Mouse (Mus musculus) heart, embryonic 12.5 days (tissue): ENCODE data around the gene Pla2g2c. TPM values are rescaled to one million over a fixed set of nuclear protein-coding genes. Genes with fewer than 3 reads are reported as not detected.

Experiments
- ATAC-seq: fragments of 200-750 bp; cut with Nextera tagmentation; 2 replicates; pipeline ENCODE4 v1.8.0; 2017; ENCODE audit warnings: moderate TSS enrichment, moderate library complexity; ENCODE audit not compliant: insufficient number of reproducible peaks, low FRiP score
- H3K27ac ChIP-seq: fragments of 300-500 bp; sonication (generic); 2 replicates; pipeline ENCODE4 v1.5.1; 2016; ENCODE audit warnings: mild to moderate bottlenecking, moderate library complexity; ENCODE audit not compliant: poor library complexity, severe bottlenecking
- H3K27me3 ChIP-seq: fragments of 300-500 bp; sonication (generic); replicated peaks from 2 replicates; pipeline ENCODE4 v1.6.1; 2016; ENCODE audit warnings: mild to moderate bottlenecking, moderate library complexity
- H3K36me3 ChIP-seq: fragments of 300-500 bp; sonication (generic); 2 replicates; pipeline ENCODE4 v1.6.1; 2016; ENCODE audit warnings: mild to moderate bottlenecking, moderate library complexity
- H3K4me1 ChIP-seq: fragments of 300-500 bp; sonication (generic); replicated peaks from 2 replicates; pipeline ENCODE4 v1.6.1; 2016; ENCODE audit warnings: mild to moderate bottlenecking
- H3K4me2 ChIP-seq: fragments of 300-500 bp; sonication (generic); 2 replicates; pipeline ENCODE4 v1.6.1; 2016; ENCODE audit warnings: mild to moderate bottlenecking, moderate library complexity
- H3K4me3 ChIP-seq: fragments of 300-500 bp; sonication (generic); 2 replicates; pipeline ENCODE4 v1.5.1; 2016; ENCODE audit warnings: mild to moderate bottlenecking
- H3K9ac ChIP-seq: fragments of 300-500 bp; sonication (generic); 2 replicates; pipeline ENCODE4 v1.6.1; 2016; ENCODE audit warnings: mild to moderate bottlenecking, moderate library complexity
- H3K9me3 ChIP-seq: fragments of 300-500 bp; sonication (generic); replicated peaks from 2 replicates; pipeline ENCODE4 v1.6.1; 2016; ENCODE audit warnings: mild to moderate bottlenecking, moderate library complexity
- WGBS: fragments of 180-500 bp; shearing (Covaris S2); methylation state at CpG from one replicate; pipeline ENCODE4 v1.1.7; 2016; 5-methylcytosine and 5-hydroxymethylcytosine counted together
- polyA plus RNA-seq: library from polyadenylated mRNA; unstranded; fragments of >200 nt; fragmentation: Nextera tagmentation; extraction: Ambion mirVana; gene quantifications from 2 replicates; pipeline ENCODE4 v1.2.1, GENCODE M21; 2016

The Pla2g2c gene
- polyA plus RNA-seq, 1 experiment from 2014 or later = 0.41 TPM

DNA sequence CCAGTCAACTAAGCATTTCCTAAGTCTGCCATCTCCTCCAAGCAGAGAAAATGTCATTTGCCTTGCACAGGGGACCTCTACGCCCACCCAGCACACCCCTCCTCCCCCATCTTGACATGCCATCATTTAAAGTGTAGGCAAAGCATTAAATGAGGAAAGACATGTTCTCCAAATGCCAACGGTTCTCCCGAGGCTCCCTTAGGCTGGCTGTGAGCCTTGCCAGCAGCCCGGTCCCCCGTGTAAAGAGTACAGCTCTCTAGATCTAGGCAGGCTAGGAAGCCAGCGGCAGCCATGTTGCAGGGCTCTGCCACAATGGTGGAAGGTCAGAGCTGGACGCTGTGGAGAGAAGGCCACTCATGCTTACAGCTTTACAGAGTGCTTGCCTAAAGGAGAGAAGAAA, 14.6 kb upstream of the Pla2g2c start:
- no peak for ATAC-seq

DNA sequence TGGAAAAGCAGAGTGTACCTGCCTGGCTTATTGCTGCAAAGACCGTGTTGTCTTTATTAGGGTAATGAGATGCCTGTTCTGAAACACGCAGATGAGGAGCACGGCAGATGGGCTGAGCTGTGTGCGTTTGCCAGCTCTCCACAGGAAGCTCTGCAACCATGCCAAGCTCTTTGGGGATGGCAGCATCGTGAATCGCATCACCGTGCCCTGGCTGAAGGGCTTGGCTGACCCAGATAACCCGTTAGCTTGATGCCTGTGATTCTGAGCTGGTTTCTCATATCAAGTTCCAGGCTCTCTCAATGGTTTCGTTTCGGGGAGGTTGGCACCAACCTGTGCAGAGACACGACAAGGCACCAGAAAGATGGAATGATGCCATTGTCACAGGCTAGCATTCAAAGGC, 14.0 kb upstream of the Pla2g2c start:
- no peak overlapping the region for H3K9ac ChIP-seq
- H3K27ac ChIP-seq = no peak overlapping the region
- H3K36me3 ChIP-seq = no peaks in the 10 kb centered on the region
- H3K4me2 ChIP-seq = no peak overlapping the region
- WGBS = 80% methylated on average over 11 of the region's 11 CpGs
- peaks cover 23% of the 10 kb centered on the region; the same call in 1 of the 2 replicates for H3K27me3 ChIP-seq
- no peaks in the 10 kb centered on the region for H3K4me1 ChIP-seq
- H3K9me3 ChIP-seq = no peaks in the 10 kb centered on the region; the same call in 1 of the 2 replicates
- H3K4me3 ChIP-seq = no peak overlapping the region
- ATAC-seq = no peak

More for the DNA sequence above, 14.6 kb upstream of the Pla2g2c start:
- Histone ChIP-seq H3K27me3 (peaks cover 27% of the 10 kb centered on the region; the same call in 1 of the 2 replicates), H3K4me3 (no peak overlapping the region), H3K4me1 (no peaks in the 10 kb centered on the region), H3K36me3 (no peaks in the 10 kb centered on the region), H3K9me3 (no peaks in the 10 kb centered on the region; the same call in 1 of the 2 replicates), H3K27ac (no peak overlapping the region), H3K9ac (no peak overlapping the region), H3K4me2 (no peak overlapping the region)
- 60% methylated on average over 7 of the region's 7 CpGs for WGBS

DNA sequence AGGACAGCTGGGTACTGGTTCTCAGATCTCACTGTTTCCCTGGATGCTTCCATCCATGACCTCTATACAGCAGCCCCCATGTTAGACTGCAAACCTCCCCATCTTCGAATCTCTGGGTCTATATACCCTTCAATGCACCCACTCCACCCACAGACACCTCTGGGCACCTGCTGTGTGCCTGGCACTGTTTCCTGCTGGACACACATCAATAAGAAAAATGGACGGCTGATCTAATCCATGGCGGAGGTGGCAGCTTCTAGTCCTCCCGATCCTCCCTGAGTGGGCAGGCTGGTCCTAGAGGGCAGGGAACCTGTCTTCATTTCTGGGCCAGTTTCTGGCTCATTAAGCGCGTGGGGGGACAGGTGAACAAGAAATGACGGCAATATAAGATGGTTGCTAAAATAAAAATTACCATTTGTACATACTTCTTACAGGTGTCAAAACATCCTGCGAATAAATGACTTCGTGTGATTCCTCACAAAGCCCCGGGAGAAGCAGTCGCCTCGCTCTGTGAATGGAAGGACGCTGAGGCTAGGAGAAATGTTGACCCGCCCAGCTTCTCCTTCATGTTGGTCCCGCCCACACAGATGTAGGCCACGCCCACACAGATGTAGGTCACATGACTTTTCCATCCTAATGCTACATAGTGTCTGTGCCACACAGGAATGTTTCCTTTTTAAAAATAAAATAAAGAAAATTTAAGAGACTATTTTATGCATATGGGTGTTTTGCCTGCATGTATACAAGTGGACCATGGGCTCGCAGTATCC, 13.4 kb upstream of the Pla2g2c start:
- no peaks in the 10 kb centered on the region; the same call in 1 of the 2 replicates for H3K9me3 ChIP-seq
- H3K27me3 ChIP-seq = peaks cover 20% of the 10 kb centered on the region; the same call in 1 of the 2 replicates
- no peak for ATAC-seq
- no peak overlapping the region for H3K27ac ChIP-seq
- no peak overlapping the region for H3K4me3 ChIP-seq
- H3K9ac ChIP-seq = no peak overlapping the region
- 66% methylated on average over 17 of the region's 17 CpGs for WGBS
- H3K36me3 ChIP-seq = no peaks in the 10 kb centered on the region
- H3K4me2 ChIP-seq = no peak overlapping the region
- no peaks in the 10 kb centered on the region for H3K4me1 ChIP-seq

DNA sequence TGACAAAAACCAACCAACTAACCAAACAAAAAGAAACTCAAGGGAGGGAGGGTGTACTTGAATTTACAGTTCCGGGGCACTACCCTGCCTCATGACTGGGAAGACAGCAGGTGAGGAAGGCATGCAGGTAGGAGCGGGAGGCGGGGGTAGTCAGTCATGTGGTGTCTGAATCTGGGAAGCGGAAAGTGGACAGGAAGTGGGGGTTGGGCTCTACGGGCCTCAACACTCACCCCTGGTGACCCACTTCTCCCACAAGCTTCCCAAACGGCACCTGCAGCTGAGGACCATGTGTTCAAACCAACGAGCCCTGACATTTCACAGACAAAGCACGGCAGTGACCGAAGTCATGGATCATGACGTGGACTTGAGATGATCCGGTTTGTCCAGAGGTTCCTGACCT, 12.5 kb upstream of the Pla2g2c start:
- Histone ChIP-seq H3K4me2 (no peak overlapping the region), H3K27ac (no peak overlapping the region), H3K9ac (no peak overlapping the region), H3K4me3 (no peak overlapping the region), H3K9me3 (no peaks in the 10 kb centered on the region), H3K4me1 (no peaks in the 10 kb centered on the region), H3K27me3 (peaks cover 20% of the 10 kb centered on the region; the same call in 1 of the 2 replicates), H3K36me3 (no peaks in the 10 kb centered on the region)
- no peak for ATAC-seq
- WGBS = 76% methylated on average over 11 of the region's 11 CpGs

DNA sequence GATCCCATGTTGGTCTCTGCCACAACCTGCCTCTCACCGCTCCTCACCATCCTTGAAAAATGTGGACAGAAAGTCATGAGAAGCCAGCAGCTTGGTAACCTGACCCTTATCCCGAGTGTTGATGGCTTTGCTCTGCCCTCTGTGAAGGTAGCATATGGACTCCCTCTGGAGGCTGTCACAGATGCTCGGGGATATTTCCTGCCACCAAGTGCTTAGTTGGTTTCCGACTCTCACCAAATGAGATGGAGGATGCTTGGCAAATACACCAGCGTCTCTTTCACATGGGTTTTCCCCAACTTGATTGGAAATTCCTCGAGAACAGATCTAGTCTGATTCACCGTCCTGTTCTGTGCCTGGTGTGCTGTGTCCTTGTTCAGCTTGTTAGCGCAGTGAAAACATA, 12.0 kb upstream of the Pla2g2c start:
- H3K4me3 ChIP-seq = no peak overlapping the region
- H3K27me3 ChIP-seq = peaks cover 20% of the 10 kb centered on the region; the same call in 1 of the 2 replicates
- ATAC-seq = no peak
- no peaks in the 10 kb centered on the region for H3K9me3 ChIP-seq
- no peak overlapping the region for H3K9ac ChIP-seq
- no peaks in the 10 kb centered on the region for H3K36me3 ChIP-seq
- WGBS = 70% methylated on average over 8 of the region's 8 CpGs
- H3K27ac ChIP-seq = no peak overlapping the region
- no peaks in the 10 kb centered on the region for H3K4me1 ChIP-seq
- H3K4me2 ChIP-seq = no peak overlapping the region

DNA sequence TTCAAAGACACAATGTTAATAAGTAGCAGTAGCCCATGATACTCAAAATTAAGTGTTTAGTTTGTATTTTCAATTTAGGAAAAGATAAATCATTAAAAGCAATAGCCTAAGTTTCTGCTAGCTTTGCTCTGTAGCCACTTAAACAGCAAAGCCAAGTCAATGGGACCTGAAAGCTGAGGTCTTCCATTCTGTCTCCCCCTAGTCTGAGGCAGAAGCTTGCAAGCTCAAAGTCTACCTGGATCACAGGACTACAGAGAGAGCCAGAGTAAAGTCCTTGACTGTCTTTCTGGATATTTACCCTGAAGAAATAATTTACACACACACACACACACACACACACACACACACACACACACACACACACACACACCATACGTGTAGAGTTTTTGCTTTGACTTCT, 10.4 kb upstream of the Pla2g2c start:
- no peaks in the 10 kb centered on the region for H3K36me3 ChIP-seq
- peaks cover 12% of the 10 kb centered on the region; the same call in 1 of the 2 replicates for H3K27me3 ChIP-seq
- H3K9me3 ChIP-seq = no peaks in the 10 kb centered on the region
- no peak for ATAC-seq
- H3K27ac ChIP-seq = no peak overlapping the region
- no peak overlapping the region for H3K9ac ChIP-seq
- no peak overlapping the region for H3K4me3 ChIP-seq
- H3K4me2 ChIP-seq = no peak overlapping the region
- no peaks in the 10 kb centered on the region for H3K4me1 ChIP-seq
- WGBS = 74% methylated on average over 1 of the region's 1 CpGs

DNA sequence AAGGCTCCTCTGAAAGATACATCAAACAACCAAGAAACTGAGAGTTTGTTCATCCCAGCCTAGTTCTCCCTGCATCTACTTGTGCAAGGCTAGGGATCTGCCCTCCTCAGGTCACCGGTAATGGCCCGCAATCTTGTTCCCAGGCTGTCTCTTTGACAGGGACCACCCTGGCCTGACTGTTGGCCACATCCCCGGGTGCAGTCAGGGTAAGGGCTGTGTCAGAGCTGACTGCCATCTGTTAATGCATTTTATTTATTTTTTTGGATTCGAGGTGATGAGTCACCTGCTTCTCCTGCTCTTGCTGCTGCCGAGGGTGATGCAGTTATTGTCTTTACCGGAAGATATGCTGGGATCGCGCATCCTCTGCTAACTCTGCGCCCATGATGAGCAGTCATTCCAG, 7.9 kb upstream of the Pla2g2c start:
- no peak overlapping the region for H3K4me3 ChIP-seq
- 71% methylated on average over 9 of the region's 9 CpGs for WGBS
- H3K4me2 ChIP-seq = no peak overlapping the region
- no peaks in the 10 kb centered on the region for H3K4me1 ChIP-seq
- H3K36me3 ChIP-seq = no peaks in the 10 kb centered on the region
- no peak overlapping the region for H3K9ac ChIP-seq
- H3K27me3 ChIP-seq = 0 out of 2 replicates have a peak, but pooled peaks cover 11% of the 10 kb centered on the region
- H3K9me3 ChIP-seq = no peaks in the 10 kb centered on the region
- H3K27ac ChIP-seq = no peak overlapping the region
- no peak for ATAC-seq

DNA sequence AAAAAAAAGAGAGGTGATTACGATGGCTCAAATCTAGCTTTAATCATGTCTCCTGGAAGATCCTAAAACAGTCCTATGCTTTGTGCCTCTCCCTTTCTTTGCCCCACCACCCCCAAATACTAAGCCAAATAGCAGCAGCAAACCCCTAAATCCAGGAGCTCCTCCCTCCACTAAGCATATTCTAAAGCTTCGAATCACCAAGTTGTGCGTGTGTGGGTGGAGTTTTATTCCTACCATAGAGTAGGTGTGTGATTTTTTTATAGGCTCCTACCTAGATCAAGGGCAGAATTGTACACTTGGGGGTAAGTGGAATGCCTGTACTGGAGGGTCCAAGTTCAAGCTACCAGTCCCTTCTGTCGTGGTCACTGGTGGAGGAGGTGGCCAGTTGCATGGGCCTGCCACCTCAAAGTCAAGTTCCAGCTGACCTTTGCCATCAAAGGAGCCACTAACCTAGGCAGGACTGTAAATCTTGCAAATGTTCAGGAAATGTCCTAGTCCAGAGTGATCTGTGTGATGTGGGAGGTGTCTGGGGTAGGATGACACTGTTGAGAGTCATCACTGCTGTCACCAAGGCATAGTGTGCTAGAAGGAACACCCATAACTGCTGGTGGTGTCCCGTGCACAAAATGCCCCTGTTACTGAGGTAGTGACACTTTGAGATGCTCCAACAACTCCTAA, 5.9 kb upstream of the Pla2g2c start:
- Histone ChIP-seq H3K9ac (no peak overlapping the region), H3K4me2 (no peak overlapping the region), H3K27me3 (0 out of 2 replicates have a peak, but pooled peaks cover 14% of the 10 kb centered on the region), H3K9me3 (no peaks in the 10 kb centered on the region), H3K27ac (no peak overlapping the region), H3K4me3 (no peak overlapping the region), H3K4me1 (peaks cover 10% of the 10 kb centered on the region), H3K36me3 (no peaks in the 10 kb centered on the region)
- 75% methylated on average over 5 of the region's 5 CpGs for WGBS
- ATAC-seq = no peak

DNA sequence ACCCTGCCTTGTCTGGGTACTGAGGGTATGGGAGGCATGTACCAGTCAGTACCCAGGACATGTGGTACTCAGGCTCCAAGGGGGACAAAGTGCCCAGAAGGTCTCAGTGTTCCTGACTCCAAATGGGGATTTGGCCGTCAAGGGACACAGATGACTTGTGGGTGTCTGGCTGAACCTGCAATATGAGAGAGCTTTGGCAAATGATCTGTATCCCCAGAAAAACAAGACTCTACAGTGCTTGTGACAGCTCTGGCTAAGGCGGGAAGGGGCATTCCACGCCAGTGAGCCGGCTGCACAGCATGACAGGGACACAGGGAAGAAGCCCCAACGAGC, 5.4 kb upstream of the Pla2g2c start:
- no peaks in the 10 kb centered on the region for H3K9me3 ChIP-seq
- H3K4me1 ChIP-seq = peaks cover 15% of the 10 kb centered on the region
- H3K36me3 ChIP-seq = no peaks in the 10 kb centered on the region
- ATAC-seq = no peak
- H3K4me2 ChIP-seq = no peak overlapping the region
- H3K27ac ChIP-seq = no peak overlapping the region
- WGBS = 68% methylated on average over 5 of the region's 5 CpGs
- H3K4me3 ChIP-seq = no peak overlapping the region
- H3K9ac ChIP-seq = no peak overlapping the region
- H3K27me3 ChIP-seq = 0 out of 2 replicates have a peak, but pooled peaks cover 14% of the 10 kb centered on the region

DNA sequence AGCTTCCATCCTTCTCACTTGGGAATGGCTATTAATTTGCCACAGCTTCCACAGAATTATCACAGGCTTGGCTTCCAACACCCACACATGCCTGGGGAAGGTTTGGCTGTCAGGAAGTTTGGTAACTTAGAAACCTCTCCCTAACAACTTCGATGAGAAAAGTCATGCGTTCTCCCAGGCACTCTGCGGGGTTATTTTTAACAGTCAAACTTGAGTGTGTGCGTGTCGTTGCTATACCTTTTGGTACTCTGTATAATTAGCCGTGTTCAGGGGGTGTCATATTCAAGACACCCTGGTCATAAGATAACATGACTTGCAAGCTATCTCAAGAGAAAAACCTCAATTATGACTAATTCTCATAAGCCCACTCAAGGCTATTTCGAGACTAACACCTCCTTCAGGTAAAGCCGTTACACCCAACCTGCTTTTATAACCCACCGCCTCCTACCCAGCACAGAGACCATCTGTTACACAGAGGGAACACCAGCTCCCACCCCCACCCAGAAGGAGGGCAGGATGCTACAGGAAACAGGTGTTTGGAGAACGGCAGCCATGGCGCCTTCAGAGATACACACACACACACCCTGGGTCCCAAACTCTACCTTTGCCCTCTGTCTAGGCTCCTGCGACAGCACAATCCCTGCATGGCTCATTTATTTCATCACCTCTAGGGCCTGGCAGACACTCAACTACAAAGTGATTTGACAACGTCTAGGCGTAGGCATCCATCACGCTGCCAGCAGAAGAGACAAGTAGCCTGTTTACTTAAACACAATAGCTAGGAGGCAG, 905 bp upstream of the Pla2g2c start:
- Histone ChIP-seq H3K4me1 (peaks cover 36% of the 10 kb centered on the region), H3K4me2 (0 out of 2 replicates have a peak overlapping the region, but pooled peaks have one; percentile 8)
- 37% methylated on average over 15 of the region's 15 CpGs for WGBS

DNA sequence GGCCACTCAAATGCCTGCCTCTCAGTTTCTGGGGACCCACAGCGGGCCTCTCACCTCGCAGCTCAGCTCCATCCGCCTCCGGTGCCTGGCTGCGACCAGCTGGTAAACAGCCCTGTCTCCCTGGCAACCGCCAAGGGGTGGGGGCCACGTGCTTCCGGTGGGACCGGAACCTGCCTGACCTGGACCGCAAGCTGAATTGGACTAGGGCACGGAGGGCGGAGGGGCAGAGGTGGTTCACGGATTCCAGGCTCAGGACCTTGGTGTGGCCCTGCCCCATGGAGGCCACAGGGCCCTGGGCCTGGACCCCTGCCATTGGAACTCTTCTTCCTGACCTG, 502 bp downstream of the Pla2g2c start:
- 8% methylated on average over 13 of the region's 13 CpGs for WGBS
- H3K4me2 ChIP-seq = peak overlapping the region; percentile 61
- no peaks in the 10 kb centered on the region for H3K9me3 ChIP-seq
- ATAC-seq = peak; percentile 52; the same call in 1 of the 2 replicates
- H3K9ac ChIP-seq = no peak overlapping the region
- 0 out of 2 replicates have a peak, but pooled peaks cover 8% of the 10 kb centered on the region for H3K27me3 ChIP-seq
- no peaks in the 10 kb centered on the region for H3K36me3 ChIP-seq
- peaks cover 36% of the 10 kb centered on the region for H3K4me1 ChIP-seq
- peak overlapping the region; percentile 13 for H3K4me3 ChIP-seq
- peak overlapping the region; percentile 62 for H3K27ac ChIP-seq

More for the DNA sequence above, 905 bp upstream of the Pla2g2c start:
- H3K9me3 ChIP-seq = no peaks in the 10 kb centered on the region
- 0 out of 2 replicates have a peak, but pooled peaks cover 14% of the 10 kb centered on the region for H3K27me3 ChIP-seq
- ATAC-seq = no peak
- no peak overlapping the region for H3K9ac ChIP-seq
- no peak overlapping the region for H3K27ac ChIP-seq
- H3K4me3 ChIP-seq = no peak overlapping the region
- H3K36me3 ChIP-seq = no peaks in the 10 kb centered on the region
